Mouse (Mus musculus) adrenal gland, postnatal 10 days (tissue): ENCODE results near the gene Sez6. TPM values are rescaled to one million over a fixed set of nuclear protein-coding genes. Genes with fewer than 3 reads are reported as not detected.

ENCODE experiments used
- DNase-seq: peaks from one replicate; pipeline ENCODE4 v3.0.0; 2021; ENCODE audit warnings: mixed read lengths
- total RNA-seq, 2 experiments: library from RNA; stranded (reverse); gene quantifications; 2 replicates each; pipeline ENCODE4 v1.2.3; 2021

The Sez6 gene
- total RNA-seq, 2 experiments from 2014 or later: 2.5 to 3.6 TPM

DNA sequence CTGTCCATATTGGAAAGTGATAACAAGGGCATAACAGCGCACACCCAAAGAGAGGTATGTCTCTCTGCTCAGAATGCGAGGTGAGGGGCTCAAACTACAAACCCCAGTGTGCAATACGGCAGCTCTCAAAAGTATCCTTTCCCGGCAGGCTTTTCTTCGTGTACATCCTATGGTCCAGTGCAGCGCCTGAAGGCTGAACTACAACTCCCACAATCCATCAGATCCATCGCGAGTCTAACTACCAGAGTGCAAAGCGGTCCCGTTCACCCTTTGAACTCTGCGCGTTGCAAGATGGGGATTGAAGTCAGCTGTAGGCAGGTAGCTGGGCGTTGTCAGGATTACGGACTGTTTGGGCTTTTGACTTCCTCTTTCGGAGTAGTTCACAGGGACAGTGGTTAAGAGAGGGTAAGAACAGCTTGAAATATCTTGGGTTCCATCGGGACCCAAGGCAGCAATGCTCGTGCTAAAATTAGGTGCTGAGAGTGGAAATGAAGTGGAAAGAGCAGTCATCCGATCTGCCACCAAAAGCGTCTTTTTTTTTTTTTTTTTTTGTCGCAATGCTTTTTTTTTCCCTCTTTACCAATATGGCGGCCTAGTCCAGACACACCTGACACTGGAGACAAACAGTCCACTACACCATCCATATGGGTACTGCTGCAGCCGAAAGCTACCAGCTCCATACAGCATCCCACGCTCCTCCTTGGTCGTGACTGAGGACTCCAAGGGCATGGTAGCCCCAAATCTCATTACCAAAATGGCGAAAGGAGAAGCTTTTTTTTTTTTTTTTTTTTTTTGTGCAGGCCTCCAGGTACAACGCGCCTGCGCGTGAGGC, 51.2 kb downstream of the Sez6 start:
- DNase-seq: peak; percentile 92

DNA sequence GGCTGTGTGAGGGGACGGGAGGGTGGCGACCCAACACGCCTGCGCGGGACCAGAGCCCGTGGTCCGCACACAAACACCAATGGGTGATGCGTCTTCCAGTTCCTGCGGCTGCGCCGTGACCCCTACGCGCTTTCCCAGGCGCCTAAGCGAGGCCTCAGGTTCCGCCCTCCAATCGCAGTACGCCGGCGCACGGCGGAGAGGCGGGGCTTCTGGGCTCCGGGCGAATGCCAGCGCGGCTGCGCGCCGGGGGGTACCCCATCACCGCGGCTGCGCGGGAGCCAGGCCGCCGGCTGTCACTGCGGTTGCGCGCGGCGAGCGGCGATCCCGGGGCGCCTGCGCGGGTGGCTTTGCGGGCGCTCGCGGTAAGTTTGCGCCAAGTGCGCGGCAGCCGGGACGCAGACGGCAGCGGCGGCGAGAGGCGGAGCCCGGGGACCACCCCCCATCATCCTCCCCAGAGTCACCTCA, 51.9 kb downstream of the Sez6 start, which contains the start of gene Phf12:
Gene Phf12, plus strand, starts transcription at position 314 of the 465 bp plus-strand sequence.
- DNase-seq: peak; percentile 100

DNA sequence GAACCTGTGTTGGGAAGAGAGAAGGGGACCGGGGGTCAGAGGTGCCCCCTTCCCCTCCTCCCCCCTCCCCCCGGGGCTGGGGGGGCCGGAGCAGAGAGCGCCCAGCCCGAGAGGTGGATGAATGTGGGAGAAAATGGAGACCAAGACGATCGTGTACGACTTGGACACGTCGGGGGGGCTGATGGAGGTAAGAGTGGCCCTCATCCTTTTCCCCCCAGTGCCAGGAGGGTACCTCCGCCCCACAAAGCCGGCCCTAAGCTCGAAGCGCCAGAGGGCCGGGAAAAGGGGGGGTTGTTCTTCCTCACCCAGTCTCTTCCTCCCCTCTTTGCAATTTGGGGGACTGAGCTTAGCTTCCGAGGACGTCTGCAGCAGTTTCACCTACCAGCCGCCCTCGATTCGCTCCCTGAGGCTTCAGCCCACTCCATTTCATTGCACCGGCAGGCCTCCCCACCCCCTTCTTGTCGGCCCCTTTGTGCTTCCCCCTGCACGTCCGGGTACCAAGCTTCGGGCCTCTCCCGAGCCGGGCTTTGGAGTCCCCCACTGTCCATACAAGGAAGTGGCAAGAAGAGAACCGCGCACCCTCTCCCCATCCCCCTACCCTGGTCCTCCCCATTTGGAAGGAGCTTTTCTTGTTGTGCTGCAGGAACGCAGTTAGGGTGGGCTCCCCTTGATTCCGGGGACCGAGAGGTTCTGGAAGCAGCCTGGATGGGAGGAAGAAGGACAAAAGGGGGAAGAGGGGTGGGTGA, 52.8 kb downstream of the Sez6 start:
- DNase-seq: peak; percentile 71

GRCm38 (mm10) chr11:77983937-77984835, 53.6 kb downstream of the Sez6 start:
- peak; percentile 84 for DNase-seq

DNA sequence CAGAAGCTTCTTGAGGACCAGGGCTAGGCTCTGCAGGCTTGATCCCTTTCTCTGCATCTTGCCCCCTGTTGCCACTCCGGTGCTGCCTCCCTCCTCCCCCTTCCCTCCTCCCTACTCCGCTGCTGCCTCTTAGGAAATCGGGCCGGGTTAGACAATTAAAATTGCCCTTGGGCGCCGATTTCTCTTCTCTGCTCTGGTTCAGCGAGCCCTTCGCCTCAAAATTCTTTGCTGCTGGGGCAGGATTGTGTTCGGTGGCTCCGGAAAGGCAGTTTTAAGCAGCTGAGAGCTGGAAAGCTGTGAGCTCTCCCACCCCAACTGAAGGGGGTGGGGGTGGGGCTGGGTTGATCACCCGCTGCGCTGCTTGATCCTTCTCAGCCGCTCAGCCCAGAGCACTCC, 54.2 kb downstream of the Sez6 start:
- DNase-seq: peak; percentile 77

DNA sequence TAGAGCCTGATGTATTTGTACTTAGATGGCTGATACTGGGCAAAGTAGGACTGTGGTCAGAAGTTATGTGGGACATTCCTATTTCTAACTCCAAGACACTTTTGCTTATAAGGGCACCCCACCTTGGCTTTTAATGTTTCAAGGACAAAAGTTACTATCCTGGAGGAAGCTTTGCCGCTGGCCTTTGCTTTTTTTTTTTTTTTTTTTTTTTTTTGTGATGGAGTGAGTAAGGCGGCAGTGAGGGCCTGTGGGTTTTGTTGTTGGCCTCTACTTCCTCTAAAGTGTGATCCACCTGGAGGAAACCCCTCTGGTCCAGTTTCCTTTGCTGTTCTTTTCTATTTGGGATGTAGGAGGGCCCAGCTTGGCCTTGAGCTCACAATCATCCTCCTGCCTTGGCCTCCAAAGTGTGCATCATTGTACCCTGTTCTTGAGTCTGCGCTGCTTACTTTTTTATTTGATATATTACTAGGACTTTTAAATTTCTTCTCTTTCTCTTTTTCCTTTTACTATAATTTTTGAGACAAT, 55.0 kb downstream of the Sez6 start:
- no peak for DNase-seq

GRCm38 (mm10) chr11:77989071-77989690, 58.6 kb downstream of the Sez6 start:
- DNase-seq: no peak

DNA sequence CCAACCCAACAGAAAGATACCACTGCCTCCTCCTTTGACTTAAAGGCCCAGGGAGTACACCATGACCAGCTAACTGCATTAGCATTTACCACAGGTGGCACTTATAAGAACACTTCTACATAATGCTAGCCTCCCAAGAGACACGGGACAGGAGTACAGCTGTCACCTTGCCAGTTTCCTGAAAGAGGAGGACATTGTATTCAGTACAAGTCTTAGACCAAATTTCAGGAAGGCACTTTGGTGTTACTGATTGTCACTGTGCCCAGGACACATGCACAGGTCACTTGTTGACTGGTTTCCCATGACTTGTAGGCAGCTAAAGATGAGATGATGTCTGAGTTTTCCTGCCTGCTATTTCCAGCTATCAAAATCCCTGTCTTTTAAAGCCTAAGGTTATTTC, 65.0 kb downstream of the Sez6 start:
- no peak for DNase-seq

GRCm38 (mm10) chr11:78006446-78006845, 75.8 kb downstream of the Sez6 start:
- no peak for DNase-seq

GRCm38 (mm10) chr11:78019676-78020075, 89.1 kb downstream of the Sez6 start:
- DNase-seq: peak; percentile 83

DNA sequence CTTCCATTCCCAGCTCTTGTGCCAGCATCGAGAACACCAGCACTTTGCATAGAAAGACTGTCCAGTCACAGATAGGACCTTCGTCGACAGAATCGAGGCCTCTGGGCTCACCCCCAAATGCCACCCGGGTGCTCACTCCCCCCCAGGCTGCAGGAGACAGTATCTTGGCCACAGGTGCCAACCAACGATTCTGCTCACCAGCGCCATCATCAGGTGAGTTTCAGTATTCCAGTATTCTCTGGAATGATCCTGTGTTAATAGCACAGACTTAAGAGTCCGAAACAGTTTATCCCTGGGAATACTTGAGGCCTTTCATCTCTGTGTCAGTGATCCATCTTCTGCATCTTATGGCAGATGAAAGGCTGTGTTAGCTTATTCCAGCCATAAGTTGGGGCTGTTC, 93.0 kb downstream of the Sez6 start:
- peak; percentile 57 for DNase-seq

Other genes with a start within 250 kb of the Sez6 start
- 10 to 100 TPM; 66.1 to 69.1 TPM for gene Nufip2, start 244.6 kb upstream of the Sez6 start, total RNA-seq
- not detected for gene Cryba1, start 205.5 kb upstream of the Sez6 start, total RNA-seq
- 10 to 100 TPM; 53.9 to 80.1 TPM for gene Myo18a, start 167.6 kb upstream of the Sez6 start, total RNA-seq
- gene Gm10277, start 143.1 kb upstream of the Sez6 start, total RNA-seq: not detected
- gene Pipox, start 36.7 kb upstream of the Sez6 start, total RNA-seq: 10 to 100 TPM; 14.0 to 25.8 TPM
- gene Phf12, start 52.0 kb downstream of the Sez6 start, total RNA-seq: 10 to 100 TPM; 42.9 to 55.3 TPM
- 10 to 100 TPM in 1 of 2 experiments, 1 to 10 TPM in 1; 8.6 to 10.4 TPM for gene Dhrs13, start 101.5 kb downstream of the Sez6 start, total RNA-seq
- 10 to 100 TPM; 79.1 to 95.9 TPM for gene Flot2, start 107.1 kb downstream of the Sez6 start, total RNA-seq
- 10 to 100 TPM; 30.4 to 35.0 TPM for gene Eral1, start 149.6 kb downstream of the Sez6 start, total RNA-seq
- gene Fam222b, start 163.9 kb downstream of the Sez6 start, total RNA-seq: 10 to 100 TPM; 14.7 to 15.3 TPM
- gene Traf4, start 234.8 kb downstream of the Sez6 start, total RNA-seq: 10 to 100 TPM; 52.2 to 53.0 TPM
- gene Nek8, start 245.9 kb downstream of the Sez6 start, total RNA-seq: 10 to 100 TPM in 1 of 2 experiments, 1 to 10 TPM in 1; 8.6 to 10.9 TPM
- 10 to 100 TPM; 34.4 to 45.6 TPM for gene Tlcd1, start 245.9 kb downstream of the Sez6 start, total RNA-seq